Mouse (Mus musculus) ES-Bruce4 (cell line): ENCODE measurements around the gene Cdh13.

Experiments
- CTCF ChIP-seq: IDR thresholded peaks from one replicate; pipeline ENCODE4 v1.8.1; 2011; ENCODE audit warnings: low read depth, low read length
- EP300 ChIP-seq: IDR thresholded peaks from 2 replicates; pipeline ENCODE4 v1.6.1; 2011; ENCODE audit warnings: low read depth, low read length; ENCODE audit not compliant: insufficient read depth

GRCm38 (mm10) chr8:118379657-118380056, 96.1 kb downstream of the Cdh13 start:
- TF ChIP-seq CTCF (no peak), EP300 (no peak)
